Mouse (Mus musculus) kidney, adult 2 months (tissue): ENCODE results near the gene Ubxn10.
A peak's percentile ranks its signal among the peaks of the same experiment; 100 is the strongest.

Source experiments
- CTCF ChIP-seq: fragments of 200-500 bp; conservative IDR thresholded peaks from 2 replicates; pipeline ENCODE4 v1.5.1; 2011; ENCODE audit warnings: low read depth, mild to moderate bottlenecking, control low read depth, low read length, moderate library complexity, mixed read lengths; ENCODE audit not compliant: insufficient read depth, insufficient read length
- POLR2A ChIP-seq: fragments of 200-500 bp; IDR thresholded peaks from one replicate; pipeline ENCODE4 v1.6.1; 2011; ENCODE audit warnings: low read depth, low read length, control low read depth

GRCm38 (mm10) chr4:138700184-138700982 lies 36.6 kb downstream of the Ubxn10 start:
- TF ChIP-seq POLR2A (no peak), CTCF (peak; percentile 80)
